8 mouse cellular contexts compared by ENCODE assay signal in the genomic region with DNA sequence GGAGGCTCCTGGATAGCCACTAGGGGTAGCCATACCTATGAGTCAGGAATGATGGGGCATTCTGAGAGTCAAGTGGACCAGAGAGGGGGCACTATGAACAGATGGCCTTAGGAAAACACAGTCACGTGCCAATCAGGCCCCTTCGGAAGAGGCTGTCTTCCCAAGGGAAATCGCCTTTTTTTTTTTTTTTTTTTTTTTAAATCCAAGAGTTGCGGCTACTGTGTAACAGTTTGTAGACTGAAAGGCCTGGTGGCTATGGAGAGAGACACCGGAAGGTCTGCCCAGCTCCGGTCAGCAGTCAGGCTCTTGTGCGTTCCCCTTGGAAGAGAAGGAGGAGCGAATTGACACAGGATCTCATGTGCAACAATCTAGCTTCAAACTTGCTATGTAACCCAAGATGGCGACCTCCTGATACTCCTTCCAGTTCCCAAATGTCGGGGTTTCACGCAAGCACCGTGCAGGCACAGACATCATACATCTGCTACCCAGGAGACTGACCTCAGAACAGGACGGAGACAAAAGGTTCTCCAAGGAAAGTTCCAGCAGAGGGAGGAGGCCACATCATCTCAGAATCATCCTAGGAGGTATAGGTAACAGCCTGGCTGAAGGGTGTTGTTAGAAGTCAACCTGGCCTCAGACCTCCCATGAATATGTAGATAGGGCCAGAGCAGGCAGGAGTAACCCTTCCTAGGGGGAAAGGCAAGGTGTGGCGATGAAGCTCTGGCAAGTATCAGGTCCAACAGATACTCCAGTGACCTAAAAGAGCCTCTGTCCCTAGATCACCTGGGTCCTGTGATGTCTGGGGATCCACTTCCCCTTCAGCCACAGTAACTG. TPM values are rescaled to one million over a fixed set of nuclear protein-coding genes. Genes with fewer than 3 reads are reported as not detected.
DNase-seq lines count a peak whose midpoint lies in the region; ATAC-seq and TF ChIP-seq lines count a peak whose summit lies in the region.

No protein-coding gene starts in this region.

- no peak for ATAC-seq in heart, embryonic 13.5 days (ENCODE audit: extremely low read depth, insufficient number of reproducible peaks, low FRiP score, low TSS enrichment)
- no peak; the same call in 1 of the 2 replicates for ATAC-seq in G1E (ENCODE audit: extremely low read depth, insufficient number of reproducible peaks, low FRiP score, poor library complexity, severe bottlenecking)
- ATAC-seq in forebrain, embryonic 15.5 days (replicated peaks) = no peak

- H3K9me3 ChIP-seq in heart, embryonic 13.5 days = no peaks in the 10 kb centered on the region
- H3K9me3 ChIP-seq in G1E (replicated peaks) = no peaks in the 10 kb centered on the region
- no peaks in the 10 kb centered on the region for H3K9me3 ChIP-seq in forebrain, embryonic 15.5 days

- peaks cover 6% of the 10 kb centered on the region; the same call in 1 of the 2 replicates for H3K79me2 ChIP-seq in macrophage (ENCODE audit: inconsistent target)

- peak overlapping the region; percentile 95 for H3K4me2 ChIP-seq in heart, embryonic 13.5 days
- peak overlapping the region; percentile 68 for H3K4me2 ChIP-seq in forebrain, embryonic 15.5 days (replicated peaks)

- H3K4me1 ChIP-seq in heart, embryonic 13.5 days = peaks cover 44% of the 10 kb centered on the region
- peaks cover 43% of the 10 kb centered on the region for H3K4me1 ChIP-seq in G1E (ENCODE audit: insufficient read depth, low read depth, low read length)
- H3K4me1 ChIP-seq in forebrain, embryonic 15.5 days = peaks cover 37% of the 10 kb centered on the region

- DNase-seq in heart, adult 18-20 months = no peak
- no peak for DNase-seq in G1E (ENCODE audit: low spot score)
- DNase-seq in layer of hippocampus, adult 8-10 months (ENCODE audit: low spot score in 2 of 2) = no peak
- no peak for DNase-seq in right cerebral cortex, postnatal 25 days
- DNase-seq in gastrocnemius, postnatal 4 days (ENCODE audit: low spot score in 2 of 2) = no peak

- H3K4me3 ChIP-seq in heart, embryonic 13.5 days = peak overlapping the region; percentile 83
- H3K4me3 ChIP-seq in G1E (ENCODE audit: low read depth, low read length) (peak overlapping the region; percentile 78), macrophage (ENCODE audit: inconsistent target) (peak overlapping the region; percentile 30)
- H3K4me3 ChIP-seq in forebrain, embryonic 15.5 days = peak overlapping the region; percentile 86

- peak overlapping the region; percentile 86 for H3K9ac ChIP-seq in heart, embryonic 13.5 days
- peak overlapping the region; percentile 72 for H3K9ac ChIP-seq in forebrain, embryonic 15.5 days (replicated peaks)

- peaks cover 3% of the 10 kb centered on the region; the same call in 1 of the 2 replicates for H3K27me3 ChIP-seq in heart, embryonic 13.5 days (replicated peaks)
- H3K27me3 ChIP-seq in G1E (ENCODE audit: insufficient read depth, low read length) = peaks cover 20% of the 10 kb centered on the region
- H3K27me3 ChIP-seq in forebrain, embryonic 15.5 days = no peaks in the 10 kb centered on the region

- peak overlapping the region; percentile 90 for H3K27ac ChIP-seq in heart, embryonic 13.5 days (replicated peaks)
- H3K27ac ChIP-seq in forebrain, embryonic 15.5 days (replicated peaks) = peak overlapping the region; percentile 90
- H3K27ac ChIP-seq in macrophage = peak overlapping the region; percentile 65

- no peak for TF ChIP-seq CTCF in G1E (IDR thresholded peaks at IDR 0.05; ENCODE audit: low read depth, low read length)

- H3K36me3 ChIP-seq in heart, embryonic 13.5 days = peaks cover 9% of the 10 kb centered on the region
- H3K36me3 ChIP-seq in G1E (replicated peaks) = peaks cover 23% of the 10 kb centered on the region
- 0 out of 2 replicates have a peak, but pooled peaks cover 3% of the 10 kb centered on the region for H3K36me3 ChIP-seq in forebrain, embryonic 15.5 days
- H3K36me3 ChIP-seq in macrophage (ENCODE audit: inconsistent target) = no peaks in the 10 kb centered on the region

- 44% methylated on average over 14 of the region's 14 CpGs for WGBS in heart, embryonic 13.5 days
- WGBS in forebrain, embryonic 15.5 days = 50% methylated on average over 14 of the region's 14 CpGs
- WGBS in macrophage (ENCODE audit: missing documents) = 84% methylated on average over 13 of the region's 14 CpGs

RNA-seq across cellular contexts. Expression of a gene that starts 1.2 kb away (rescaled TPM):
- 21.1 and 22.1 TPM in 2 replicates for polyA plus RNA-seq in heart, embryonic 13.5 days (2015; fragmentation: Nextera tagmentation; extraction: Ambion mirVana)
- total RNA-seq in heart, adult 18-20 months (2021) = under 1 TPM; 0.21 to 0.37 TPM
- 0.87 and 33.8 TPM in 2 replicates for total RNA-seq in G1E (2014; fragmentation: Nextera tagmentation)
- 8.3 and 10.8 TPM in 2 replicates for total RNA-seq in G1E (2017)
- 3.8 and 4.7 TPM in 2 replicates for polyA plus RNA-seq in G1E (2012)
- polyA plus RNA-seq in forebrain, embryonic 15.5 days (2015; fragmentation: Nextera tagmentation; extraction: Ambion mirVana) = 28.9 and 30.0 TPM in 2 replicates
- 1 to 10 TPM in 3 of 26 experiments, under 1 TPM in 3, not detected in 20; 0.49 to 2.3 (median 0.97) TPM for total RNA-seq in macrophage (2018; cell fraction: chromatin; rRNA removed)
- total RNA-seq in macrophage (2018; cell fraction: cytosol; rRNA removed) = under 1 TPM in 18 of 26 experiments, not detected in 8; 0.07 to 0.71 (median 0.22) TPM
- total RNA-seq in macrophage (2018; cell fraction: nucleus; rRNA removed) = 1 to 10 TPM in 3 of 26 experiments, under 1 TPM in 3, not detected in 20; 0.39 to 2.2 (median 1.0) TPM
- 0.43 to 1.1 TPM in 2 of 3 replicates, not detected in the other for polyA plus RNA-seq in macrophage (2018)
- 1 to 10 TPM in 2 of 4 experiments, under 1 TPM in 2; 0.82 to 1.5 (median 1.0) TPM for total RNA-seq in layer of hippocampus, adult 8-10 months (2022)
- 10 to 100 TPM; 15.3 to 18.7 TPM for total RNA-seq in gastrocnemius, postnatal 4 days (2021)

RNA-seq across cellular contexts. Expression of a gene that starts 9.0 kb away (rescaled TPM):
- 54.3 and 62.8 TPM in 2 replicates for polyA plus RNA-seq in heart, embryonic 13.5 days (2015; fragmentation: Nextera tagmentation; extraction: Ambion mirVana)
- total RNA-seq in heart, adult 18-20 months (2021) = 10 to 100 TPM; 35.2 to 38.0 TPM
- 35.2 and 67.7 TPM in 2 replicates for total RNA-seq in G1E (2014; fragmentation: Nextera tagmentation)
- 70.2 and 104 TPM in 2 replicates for total RNA-seq in G1E (2017)
- 136 and 138 TPM in 2 replicates for polyA plus RNA-seq in G1E (2012)
- polyA plus RNA-seq in forebrain, embryonic 15.5 days (2015; fragmentation: Nextera tagmentation; extraction: Ambion mirVana) = 114 and 118 TPM in 2 replicates
- total RNA-seq in macrophage (2018; cell fraction: chromatin; rRNA removed) = 100 to 1,000 TPM in 23 of 26 experiments, 10 to 100 TPM in 3; 78.1 to 296 (median 175) TPM
- 10 to 100 TPM; 42.7 to 66.1 (median 55.5) TPM for total RNA-seq in macrophage (2018; cell fraction: cytosol; rRNA removed)
- total RNA-seq in macrophage (2018; cell fraction: nucleus; rRNA removed) = 100 to 1,000 TPM in 22 of 26 experiments, 10 to 100 TPM in 4; 58.2 to 198 (median 148) TPM
- polyA plus RNA-seq in macrophage (2018) = 34.9 to 62.7 TPM (median 47.3 TPM) in 3 replicates
- 10 to 100 TPM; 75.4 to 84.1 (median 80.8) TPM for total RNA-seq in layer of hippocampus, adult 8-10 months (2022)
- 10 to 100 TPM; 48.4 to 53.9 TPM for total RNA-seq in gastrocnemius, postnatal 4 days (2021)

RNA-seq across cellular contexts. Expression of a gene that starts 10.5 kb away (rescaled TPM):
- 355 and 381 TPM in 2 replicates for polyA plus RNA-seq in heart, embryonic 13.5 days (2015; fragmentation: Nextera tagmentation; extraction: Ambion mirVana)
- 10 to 100 TPM; 40.4 to 47.3 TPM for total RNA-seq in heart, adult 18-20 months (2021)
- total RNA-seq in G1E (2014; fragmentation: Nextera tagmentation) (826 and 898 TPM in 2 replicates), G1E (2017) (325 and 333 TPM in 2 replicates)
- polyA plus RNA-seq in G1E (2012) (395 and 733 TPM in 2 replicates), macrophage (2018) (183 to 228 TPM (median 200 TPM) in 3 replicates)
- polyA plus RNA-seq in forebrain, embryonic 15.5 days (2015; fragmentation: Nextera tagmentation; extraction: Ambion mirVana) = 303 and 314 TPM in 2 replicates
- total RNA-seq in macrophage (2018; cell fraction: chromatin; rRNA removed) = 10 to 100 TPM; 19.3 to 60.1 (median 31.2) TPM
- 100 to 1,000 TPM; 157 to 270 (median 221) TPM for total RNA-seq in macrophage (2018; cell fraction: cytosol; rRNA removed)
- 100 to 1,000 TPM in 2 of 26 experiments, 10 to 100 TPM in 24; 36.8 to 103 (median 75.2) TPM for total RNA-seq in macrophage (2018; cell fraction: nucleus; rRNA removed)
- 100 to 1,000 TPM; 133 to 152 (median 139) TPM for total RNA-seq in layer of hippocampus, adult 8-10 months (2022)
- 100 to 1,000 TPM; 120 to 136 TPM for total RNA-seq in gastrocnemius, postnatal 4 days (2021)

RNA-seq across cellular contexts. Expression of a gene that starts 31.8 kb away (rescaled TPM):
- polyA plus RNA-seq in heart, embryonic 13.5 days (2015; fragmentation: Nextera tagmentation; extraction: Ambion mirVana) = 73.5 and 81.7 TPM in 2 replicates
- 10 to 100 TPM; 46.7 to 51.6 TPM for total RNA-seq in heart, adult 18-20 months (2021)
- 68.4 and 77.7 TPM in 2 replicates for total RNA-seq in G1E (2014; fragmentation: Nextera tagmentation)
- 76.9 and 91.1 TPM in 2 replicates for total RNA-seq in G1E (2017)
- 41.1 and 124 TPM in 2 replicates for polyA plus RNA-seq in G1E (2012)
- polyA plus RNA-seq in forebrain, embryonic 15.5 days (2015; fragmentation: Nextera tagmentation; extraction: Ambion mirVana) = 56.7 and 58.0 TPM in 2 replicates
- total RNA-seq in macrophage (2018; cell fraction: chromatin; rRNA removed) = 100 to 1,000 TPM in 1 of 26 experiments, 10 to 100 TPM in 25; 44.6 to 104 (median 68.5) TPM
- 100 to 1,000 TPM in 3 of 26 experiments, 10 to 100 TPM in 23; 57.6 to 104 (median 72.7) TPM for total RNA-seq in macrophage (2018; cell fraction: cytosol; rRNA removed)
- 100 to 1,000 TPM in 3 of 26 experiments, 10 to 100 TPM in 23; 60.7 to 127 (median 75.4) TPM for total RNA-seq in macrophage (2018; cell fraction: nucleus; rRNA removed)
- 69.2 to 91.5 TPM (median 78.4 TPM) in 3 replicates for polyA plus RNA-seq in macrophage (2018)
- 10 to 100 TPM; 56.6 to 72.8 (median 65.0) TPM for total RNA-seq in layer of hippocampus, adult 8-10 months (2022)
- 10 to 100 TPM; 58.3 to 58.8 TPM for total RNA-seq in gastrocnemius, postnatal 4 days (2021)

RNA-seq across cellular contexts. Expression of a gene that starts 38.7 kb away (rescaled TPM):
- polyA plus RNA-seq in heart, embryonic 13.5 days (2015; fragmentation: Nextera tagmentation; extraction: Ambion mirVana) = 0.32 TPM in 2 replicates
- 1 to 10 TPM in 1 of 2 experiments, under 1 TPM in 1; 0.57 to 1.5 TPM for total RNA-seq in heart, adult 18-20 months (2021)
- total RNA-seq in G1E (2014; fragmentation: Nextera tagmentation) = 2.2 and 6.4 TPM in 2 replicates
- 10.0 and 10.1 TPM in 2 replicates for total RNA-seq in G1E (2017)
- polyA plus RNA-seq in G1E (2012) = 6.0 and 6.6 TPM in 2 replicates
- polyA plus RNA-seq in forebrain, embryonic 15.5 days (2015; fragmentation: Nextera tagmentation; extraction: Ambion mirVana) = 0.37 and 0.81 TPM in 2 replicates
- total RNA-seq in macrophage (2018; cell fraction: chromatin; rRNA removed) = 10 to 100 TPM in 18 of 26 experiments, 1 to 10 TPM in 8; 1.8 to 41.4 (median 18.9) TPM
- 10 to 100 TPM in 12 of 26 experiments, 1 to 10 TPM in 14; 2.5 to 20.8 (median 8.3) TPM for total RNA-seq in macrophage (2018; cell fraction: cytosol; rRNA removed)
- 10 to 100 TPM in 20 of 26 experiments, 1 to 10 TPM in 6; 3.7 to 37.4 (median 18.9) TPM for total RNA-seq in macrophage (2018; cell fraction: nucleus; rRNA removed)
- polyA plus RNA-seq in macrophage (2018) = 3.6 to 11.3 TPM (median 8.4 TPM) in 3 replicates
- 10 to 100 TPM; 86.8 to 97.9 (median 95.0) TPM for total RNA-seq in layer of hippocampus, adult 8-10 months (2022)
- 1 to 10 TPM in 1 of 2 experiments, under 1 TPM in 1; 0.88 to 1.1 TPM for total RNA-seq in gastrocnemius, postnatal 4 days (2021)

Comparison
In these comparisons a context has a peak if more than half of its experiments do, and no peak if none do; other contexts are left out.
1. H3K4me3 ChIP-seq: peak in every context shown above with its lines; median percentile 86 in forebrain, embryonic 15.5 days; 83 in heart, embryonic 13.5 days; 78 in G1E; 30 in macrophage.